Mouse (Mus musculus) forebrain, embryonic 16.5 days (tissue): ENCODE measurements at regions not wholly inside any gene's neighbourhood (a gene's known extent, or its start where the extent isn't known, plus 50 kb on each side); places are given as distances from the start of the nearest gene placed in this dataset.

Experiments
- ATAC-seq: fragments of 200-750 bp; cut with Nextera tagmentation; 2 replicates; pipeline ENCODE4 v1.8.0; 2017; ENCODE audit warnings: mild to moderate bottlenecking, moderate library complexity
- H3K27ac ChIP-seq: fragments of 300-500 bp; sonication (generic); 2 replicates; pipeline ENCODE4 v1.5.1; 2014; ENCODE audit warnings: low read length, control low read depth
- H3K27me3 ChIP-seq: fragments of 300-500 bp; sonication (generic); replicated peaks from 2 replicates; pipeline ENCODE4 v1.6.1; 2014; ENCODE audit warnings: low read length; ENCODE audit not compliant: control insufficient read depth, insufficient read depth
- H3K36me3 ChIP-seq: fragments of 300-500 bp; sonication (generic); 2 replicates; pipeline ENCODE4 v1.6.1; 2014; ENCODE audit not compliant: control insufficient read depth, insufficient read depth
- H3K4me1 ChIP-seq: fragments of 300-500 bp; sonication (generic); replicated peaks from 2 replicates; pipeline ENCODE4 v1.6.1; 2014; ENCODE audit warnings: low read length; ENCODE audit not compliant: control insufficient read depth, insufficient read depth
- H3K4me2 ChIP-seq: fragments of 300-500 bp; sonication (generic); 2 replicates; pipeline ENCODE4 v1.6.1; 2014; ENCODE audit warnings: mild to moderate bottlenecking, low read length, control low read depth
- H3K4me3 ChIP-seq: fragments of 300-500 bp; sonication (generic); replicated peaks from 2 replicates; pipeline ENCODE4 v1.5.1; 2014; ENCODE audit warnings: mild to moderate bottlenecking, low read length, control low read depth
- H3K9ac ChIP-seq: fragments of 300-500 bp; sonication (generic); replicated peaks from 2 replicates; pipeline ENCODE4 v1.6.1; 2014; ENCODE audit warnings: low read depth, low read length, control low read depth
- H3K9me3 ChIP-seq: fragments of 300-500 bp; sonication (generic); 2 replicates; pipeline ENCODE4 v1.6.1; 2016; ENCODE audit warnings: low read length; ENCODE audit not compliant: control insufficient read depth
- WGBS: fragments of 180-500 bp; shearing (Covaris S2); extraction: QIAGEN DNeasy Blood & Tissue Kit; methylation state at CpG from one replicate; pipeline ENCODE4 v1.1.7; 2014; 5-methylcytosine and 5-hydroxymethylcytosine counted together

DNA sequence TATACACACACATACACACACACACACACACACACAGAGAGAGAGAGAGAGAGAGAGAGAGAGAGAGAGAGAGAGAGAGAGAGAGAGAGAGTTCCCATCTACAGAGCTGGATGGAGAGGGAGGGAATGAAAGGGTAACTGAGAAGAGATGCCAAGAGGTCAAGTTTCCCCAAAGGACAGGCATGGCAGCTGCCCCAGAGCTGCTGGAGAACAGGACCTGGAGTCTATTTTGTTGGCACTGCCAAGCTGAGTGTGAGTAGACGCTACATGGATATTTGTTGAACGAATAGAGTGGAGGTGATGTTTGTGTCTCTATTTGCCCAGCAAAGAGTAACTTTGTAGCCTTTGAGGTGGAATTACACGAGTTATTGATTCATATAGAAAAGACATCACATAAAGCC is 50.2 kb upstream of the E2f3 start:
- WGBS, result 92% methylated on average over 3 of the region's 3 CpGs
- no peak for ATAC-seq
- no peaks in the 10 kb centered on the region for H3K27me3 ChIP-seq
- H3K9ac ChIP-seq, result no peak overlapping the region
- peaks cover 2% of the 10 kb centered on the region; the same call in 1 of the 2 replicates for H3K9me3 ChIP-seq
- H3K4me2 ChIP-seq, result no peak overlapping the region
- no peaks in the 10 kb centered on the region for H3K36me3 ChIP-seq
- no peaks in the 10 kb centered on the region for H3K4me1 ChIP-seq
- H3K27ac ChIP-seq, result no peak overlapping the region
- H3K4me3 ChIP-seq, result no peak overlapping the region
